Mouse (Mus musculus) thymus, adult 2 months (tissue): ENCODE results near the gene Ano3. TPM values are rescaled to one million over a fixed set of nuclear protein-coding genes. Genes with fewer than 3 reads are reported as not detected.
"Not testable (repeated sequence)": the region's sequence is repeated elsewhere in the genome, so short reads cannot be mapped to it uniquely, and the experiment has no call there.

ENCODE experiments used
- DNase-seq: peaks from one replicate; pipeline ENCODE4 v3.0.0; 2021
- H3K27ac ChIP-seq: fragments of 200-500 bp; 2 replicates; pipeline ENCODE4 v1.5.1; 2012; ENCODE audit warnings: low read length, control low read depth; ENCODE audit not compliant: control insufficient read depth, insufficient read depth
- H3K27me3 ChIP-seq: fragments of 200-500 bp; 2 replicates; pipeline ENCODE4 v1.6.1; 2012; ENCODE audit warnings: mild to moderate bottlenecking, low read length, moderate library complexity, mixed read lengths; ENCODE audit not compliant: control insufficient read depth, insufficient read depth
- H3K36me3 ChIP-seq: fragments of 200-500 bp; 2 replicates; pipeline ENCODE4 v1.6.1; 2012; ENCODE audit warnings: mild to moderate bottlenecking, low read length, moderate library complexity; ENCODE audit not compliant: control insufficient read depth, insufficient read depth
- H3K4me1 ChIP-seq: fragments of 200-500 bp; replicated peaks from 2 replicates; pipeline ENCODE4 v1.6.1; 2012; ENCODE audit warnings: low read length; ENCODE audit not compliant: control insufficient read depth, insufficient read depth
- H3K4me3 ChIP-seq: fragments of 200-500 bp; 2 replicates; pipeline ENCODE4 v1.5.1; 2012; ENCODE audit warnings: mild to moderate bottlenecking, low read length, control low read depth, moderate library complexity; ENCODE audit not compliant: control insufficient read depth, insufficient read depth
- CTCF ChIP-seq: fragments of 200-500 bp; IDR thresholded peaks from 2 replicates; pipeline ENCODE4 v1.5.1; 2012; ENCODE audit warnings: mild to moderate bottlenecking, control low read depth, low read length, moderate library complexity, borderline replicate concordance; ENCODE audit not compliant: control insufficient read depth, poor library complexity, insufficient read depth; ENCODE audit errors: extremely low read depth
- POLR2A ChIP-seq: fragments of 200-500 bp; IDR thresholded peaks from 2 replicates; pipeline ENCODE4 v1.6.1; 2012; ENCODE audit warnings: mild to moderate bottlenecking, low read length, control low read depth, moderate library complexity; ENCODE audit not compliant: control insufficient read depth, poor library complexity, insufficient read depth; ENCODE audit errors: extremely low read depth
- WGBS: fragments of 180-500 bp; shearing (Covaris S2); methylation state at CpG from one replicate; pipeline ENCODE4 v1.1.7; 2018; 5-methylcytosine and 5-hydroxymethylcytosine counted together
- polyA plus RNA-seq: library from polyadenylated mRNA; depleted of rRNA; stranded (reverse); fragments of >200 nt; gene quantifications from 2 replicates; pipeline ENCODE4 v1.2.3, GENCODE M21; 2012; rRNA removed

Gene Ano3
- not detected in 2 replicates for polyA plus RNA-seq

DNA sequence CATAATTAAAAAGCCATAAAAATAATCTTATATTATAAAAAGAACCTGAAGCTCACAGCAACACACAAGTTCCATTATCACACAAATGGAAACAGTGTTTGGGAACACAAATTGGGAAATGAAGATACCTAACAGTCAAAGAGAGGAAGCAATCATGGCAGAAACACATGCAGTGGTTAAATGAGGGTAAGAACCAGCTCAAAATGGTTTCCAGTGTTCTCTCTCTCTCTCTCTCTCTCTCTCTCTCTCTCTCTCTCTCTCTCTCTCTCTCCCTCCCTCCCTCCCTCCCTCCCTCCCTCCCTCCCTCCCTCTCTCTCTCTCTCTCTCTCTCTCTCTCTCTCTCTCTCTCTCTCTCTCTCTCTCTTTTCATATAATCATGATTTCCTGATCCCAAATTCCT lies at the start of gene Ano3:
TSS of gene Ano3 (minus strand) at position 101 of the 400 bp plus-strand sequence.
- not testable (repeated sequence) for DNase-seq, H3K27ac ChIP-seq, H3K27me3 ChIP-seq, H3K4me1 ChIP-seq, H3K4me3 ChIP-seq, H3K36me3 ChIP-seq

DNA sequence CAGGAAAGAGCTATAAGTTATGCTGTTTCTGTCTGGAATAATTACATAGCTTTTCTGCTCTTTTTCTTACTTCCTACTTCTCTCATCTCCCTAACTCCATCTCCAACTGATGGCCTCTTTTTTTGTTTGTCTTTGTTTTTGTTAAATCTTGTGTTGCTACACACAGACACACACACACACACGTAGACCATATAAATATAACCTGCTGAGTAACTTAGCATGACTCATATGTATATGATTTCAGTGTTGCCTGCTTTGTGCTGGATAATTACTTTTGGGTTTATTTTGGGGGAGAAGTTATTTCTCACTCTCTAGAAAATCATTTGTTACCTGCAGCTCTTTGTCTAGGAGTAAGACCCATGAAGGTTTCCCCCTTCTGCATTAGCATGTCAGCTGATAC lies 39.3 kb upstream of the Ano3 start:
- H3K4me1 ChIP-seq, result no peaks in the 10 kb centered on the region
- WGBS, result 80% methylated on average over 1 of the region's 1 CpGs
- DNase-seq, result no peak
- no peak for TF ChIP-seq POLR2A
- no peak overlapping the region for H3K27ac ChIP-seq
- no peaks in the 10 kb centered on the region for H3K27me3 ChIP-seq
- H3K4me3 ChIP-seq, result no peak overlapping the region
- no peaks in the 10 kb centered on the region for H3K36me3 ChIP-seq

- Histone ChIP-seq H3K27ac (no peak overlapping the region), H3K36me3 (no peaks in the 10 kb centered on the region), H3K4me1 (no peaks in the 10 kb centered on the region), H3K27me3 (no peaks in the 10 kb centered on the region), H3K4me3 (no peak overlapping the region)
- no peak for DNase-seq
- TF ChIP-seq POLR2A, result no peak
- no peak for TF ChIP-seq CTCF
- WGBS, result 84% methylated on average over 4 of the region's 4 CpGs
These were observed 38.8 kb upstream of the Ano3 start for GRCm38 (mm10) chr2:110989539-110989938.

DNA sequence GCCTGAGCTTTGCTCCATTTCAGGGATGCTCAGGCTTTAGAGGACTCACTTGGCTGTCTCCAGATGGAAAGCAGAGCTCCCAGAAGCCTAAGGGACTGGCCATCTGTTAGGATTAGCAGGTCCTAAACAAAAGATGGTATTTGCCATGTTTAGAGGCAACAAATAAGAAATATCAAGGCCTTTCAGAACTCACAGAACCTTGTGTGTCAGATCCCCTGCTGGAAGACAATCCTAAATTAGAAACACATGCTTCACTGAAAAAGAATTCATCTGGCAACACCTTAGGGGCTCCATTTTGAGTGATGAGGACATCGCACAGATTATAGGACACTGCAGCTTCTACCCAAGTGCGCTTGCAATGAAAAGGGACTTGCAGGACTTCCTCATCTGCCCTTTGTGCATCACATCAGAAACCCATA lies 35.1 kb upstream of the Ano3 start:
- TF ChIP-seq POLR2A (no peak), CTCF (no peak)
- no peak for DNase-seq
- WGBS, result 93% methylated on average over 2 of the region's 2 CpGs
- Histone ChIP-seq H3K36me3 (no peaks in the 10 kb centered on the region), H3K4me1 (no peaks in the 10 kb centered on the region), H3K27ac (no peak overlapping the region), H3K27me3 (no peaks in the 10 kb centered on the region), H3K4me3 (no peak overlapping the region)

DNA sequence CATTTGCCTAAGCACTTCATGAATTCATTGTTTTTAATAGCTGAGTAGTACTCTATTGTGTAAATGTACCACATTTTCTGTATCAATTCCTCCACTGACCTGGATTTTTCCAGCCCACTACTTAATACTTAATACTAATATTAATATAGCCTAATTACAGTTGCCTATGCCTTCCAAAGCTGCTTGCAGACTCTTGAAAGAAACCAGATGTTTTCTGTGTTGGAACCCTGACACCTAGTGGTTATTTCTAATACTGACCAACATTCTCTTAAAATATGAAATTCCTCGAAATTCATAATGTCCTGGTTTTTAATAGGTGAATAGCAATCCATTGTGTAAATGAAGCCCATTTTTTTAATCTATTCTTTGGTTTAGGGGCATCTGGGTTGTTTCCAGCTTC lies 31.0 kb upstream of the Ano3 start:
- no peak overlapping the region for H3K27ac ChIP-seq
- H3K36me3 ChIP-seq, result no peaks in the 10 kb centered on the region
- H3K4me1 ChIP-seq, result no peaks in the 10 kb centered on the region
- no peaks in the 10 kb centered on the region for H3K27me3 ChIP-seq
- TF ChIP-seq CTCF (no peak), POLR2A (no peak)
- WGBS, result 32% methylated on average over 1 of the region's 1 CpGs
- H3K4me3 ChIP-seq, result no peak overlapping the region
- no peak for DNase-seq

DNA sequence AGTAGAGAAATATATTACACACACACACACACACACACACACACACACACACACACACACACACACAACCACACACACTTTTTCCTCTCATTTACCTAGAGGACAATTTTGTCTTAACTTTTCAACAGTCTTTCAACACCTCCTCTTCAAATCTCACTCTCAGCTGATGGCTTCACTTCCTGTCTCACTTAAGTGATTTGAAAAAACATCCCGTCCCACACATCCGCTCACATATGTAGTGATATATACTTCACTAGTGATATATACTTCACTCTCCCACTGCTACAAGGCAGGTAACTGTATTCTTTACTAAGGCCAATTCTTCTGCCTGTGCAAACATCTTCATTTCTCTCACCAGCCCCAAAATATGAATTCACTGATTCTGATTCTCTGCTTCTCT lies 28.9 kb upstream of the Ano3 start:
- WGBS, result 59% methylated on average over 2 of the region's 2 CpGs
- no peak overlapping the region for H3K27ac ChIP-seq
- no peaks in the 10 kb centered on the region for H3K36me3 ChIP-seq
- TF ChIP-seq POLR2A, result no peak
- TF ChIP-seq CTCF, result no peak
- H3K27me3 ChIP-seq, result no peaks in the 10 kb centered on the region
- DNase-seq, result no peak
- H3K4me1 ChIP-seq, result no peaks in the 10 kb centered on the region
- no peak overlapping the region for H3K4me3 ChIP-seq

DNA sequence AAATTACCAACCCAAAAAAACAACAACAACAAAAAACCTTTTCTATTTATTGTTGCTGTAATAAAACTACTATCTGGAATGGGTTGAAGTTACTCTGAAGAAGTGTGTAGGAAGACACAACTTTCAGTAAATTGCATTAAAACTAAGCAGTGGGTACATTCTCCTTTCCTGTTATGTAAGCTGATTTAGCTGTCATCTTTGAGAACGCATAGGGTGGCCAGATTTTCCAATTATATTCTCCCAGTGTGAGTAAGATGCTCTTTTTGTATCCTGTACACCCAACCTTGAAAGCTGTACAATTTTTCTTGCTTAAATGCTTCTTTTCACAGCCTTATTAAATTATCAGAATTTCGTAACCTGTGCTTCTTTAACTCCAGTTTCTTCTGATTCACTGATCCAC lies 26.1 kb upstream of the Ano3 start:
- H3K36me3 ChIP-seq, result no peaks in the 10 kb centered on the region
- DNase-seq, result no peak
- no peaks in the 10 kb centered on the region for H3K27me3 ChIP-seq
- WGBS, result 85% methylated on average over 2 of the region's 2 CpGs
- no peak overlapping the region for H3K27ac ChIP-seq
- H3K4me1 ChIP-seq, result no peaks in the 10 kb centered on the region
- no peak overlapping the region for H3K4me3 ChIP-seq
- TF ChIP-seq POLR2A (no peak), CTCF (no peak)
